Mouse (Mus musculus): ENCODE data around the gene Zfp605.
"Not testable (repeated sequence)": the region's sequence is repeated elsewhere in the genome, so short reads cannot be mapped to it uniquely, and the experiment has no call there.

Gene Zfp605

GRCm38 (mm10) chr5:110107581-110108304 lies 2.1 kb upstream of the Zfp605 start, which contains the start of gene Gtpbp6:
Gtpbp6 (minus strand) TSS chr5:110108197.
- DNase-seq (ENCODE audit: low spot score in 2 of 2) = peak; percentile 82 to 85

DNA sequence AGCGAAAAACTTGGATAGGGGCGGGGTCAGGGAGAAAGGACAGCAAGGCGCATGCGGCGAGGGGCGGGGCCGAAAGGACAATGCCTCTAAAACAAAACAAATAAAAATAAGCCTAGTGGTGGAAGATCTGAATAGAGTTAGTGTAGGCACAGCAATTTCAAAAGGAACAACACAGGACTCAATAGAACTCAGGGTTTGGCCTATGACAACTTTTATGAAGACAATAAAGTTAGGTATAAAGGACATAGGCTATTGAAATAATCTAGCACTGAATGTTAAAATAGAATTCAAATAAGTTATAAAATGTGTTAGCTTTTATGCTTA lies 1.6 kb upstream of the Zfp605 start:
- DNase-seq (ENCODE audit: low spot score in 2 of 2) = no peak

DNA sequence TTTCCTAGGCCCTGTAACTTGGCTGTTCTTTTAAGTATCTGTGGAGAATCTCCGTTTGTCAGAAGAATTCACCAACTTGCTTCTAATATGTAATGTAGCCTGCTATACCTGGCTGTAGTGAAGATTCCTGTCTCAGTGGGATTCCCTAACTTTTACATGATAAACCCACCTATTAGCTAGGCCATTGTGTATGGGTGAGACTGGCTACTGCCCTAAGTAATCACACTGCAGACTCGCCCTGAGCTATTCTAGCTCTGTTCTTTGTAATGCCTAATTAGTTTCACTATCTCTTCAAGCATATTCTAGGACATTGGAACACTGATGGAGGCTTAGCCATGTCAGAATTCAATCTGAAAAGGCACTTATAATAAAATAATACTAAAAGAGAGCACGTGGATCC lies 12.5 kb downstream of the Zfp605 start:
- not testable (repeated sequence) for DNase-seq (ENCODE audit: low spot score in 2 of 2)

- peak; percentile 99 for DNase-seq (ENCODE audit: low spot score in 2 of 2)
Observed at GRCm38 (mm10) chr5:110135293-110136086, 25.6 kb downstream of the Zfp605 start, which contains the start of gene Chfr. Chfr (plus strand) TSS chr5:110135842.

DNA sequence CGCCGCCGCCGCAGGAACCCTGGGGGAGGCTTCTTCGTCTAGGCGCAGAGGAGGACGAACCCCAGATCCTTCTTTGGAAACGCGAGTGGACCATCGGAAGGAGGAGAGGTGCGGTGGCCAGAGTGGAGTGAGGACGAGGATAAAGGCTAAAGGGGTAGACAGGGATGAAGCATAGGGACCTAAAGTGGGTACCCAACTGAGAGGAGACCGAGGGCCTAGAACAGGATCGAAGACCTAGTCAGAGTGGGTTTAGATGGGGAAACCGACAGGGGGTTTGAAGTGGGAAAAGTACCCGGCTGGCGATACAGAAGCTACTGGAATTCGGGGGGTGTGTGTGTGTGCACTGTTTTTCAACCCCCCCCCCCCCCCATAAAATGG lies 26.2 kb downstream of the Zfp605 start:
- DNase-seq (ENCODE audit: low spot score in 2 of 2) = no peak

DNA sequence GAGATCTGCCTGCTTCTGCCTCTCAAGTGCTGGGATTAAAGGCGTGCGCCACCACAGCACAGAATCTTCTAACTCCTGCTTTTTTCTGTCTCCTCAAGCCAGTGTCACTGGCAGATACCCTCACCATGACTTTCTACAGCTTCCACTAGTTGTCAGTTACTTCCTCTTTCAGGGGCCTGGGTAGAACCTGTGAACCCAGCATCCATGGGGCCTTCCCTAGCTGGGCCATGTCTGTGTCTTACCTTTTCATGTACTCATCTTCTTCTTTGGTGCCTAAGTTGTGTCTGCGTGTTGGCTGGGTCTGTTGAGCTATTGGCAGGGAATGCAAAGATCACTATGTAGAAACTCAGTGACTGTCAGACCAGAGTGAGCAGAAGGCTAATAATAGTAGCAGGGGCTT lies 27.9 kb downstream of the Zfp605 start:
- no peak for DNase-seq (ENCODE audit: low spot score in 2 of 2)

GRCm38 (mm10) chr5:110139325-110139724 lies 29.4 kb downstream of the Zfp605 start:
- no peak for DNase-seq (ENCODE audit: low spot score in 2 of 2)

DNA sequence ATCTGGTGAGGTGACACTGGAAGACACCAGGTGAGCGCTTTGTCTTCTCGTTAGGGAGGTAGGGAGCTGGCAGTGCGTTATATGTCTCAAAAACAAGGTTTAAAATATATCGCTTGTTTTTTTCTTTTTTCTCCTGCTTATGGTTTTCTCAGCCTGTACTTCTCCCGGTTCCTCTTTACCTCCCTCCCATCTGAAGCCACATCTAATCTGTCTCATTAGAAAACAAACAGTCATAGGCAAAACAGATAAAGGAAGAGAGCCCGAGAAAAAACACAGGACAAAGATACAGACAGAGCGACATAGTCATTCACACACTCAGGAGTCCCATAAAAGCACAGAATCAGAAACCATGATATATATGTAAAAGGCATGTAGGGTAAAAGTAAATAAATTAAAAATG lies 30.5 kb downstream of the Zfp605 start:
- no peak for DNase-seq (ENCODE audit: low spot score in 2 of 2)

DNA sequence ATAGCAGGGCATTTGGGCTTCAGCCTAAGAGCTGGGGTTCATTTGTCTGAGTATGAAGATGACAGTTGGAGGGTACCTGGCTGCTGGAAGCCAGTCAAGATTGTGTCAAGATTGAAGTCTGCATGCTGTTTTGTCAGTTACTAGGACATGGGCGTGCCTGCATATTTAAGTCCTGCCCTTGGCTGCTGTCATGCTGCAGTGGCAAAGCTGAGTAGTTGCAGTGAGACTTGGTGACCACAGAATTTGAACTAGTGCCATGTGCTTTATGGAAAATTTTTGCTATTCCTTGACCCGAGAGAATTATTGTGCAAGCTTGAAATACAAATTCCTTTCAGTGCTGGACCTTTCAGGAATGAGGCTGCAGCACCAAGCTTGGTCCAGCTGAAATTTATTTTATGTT lies 32.4 kb downstream of the Zfp605 start:
- DNase-seq (ENCODE audit: low spot score in 2 of 2) = no peak

DNA sequence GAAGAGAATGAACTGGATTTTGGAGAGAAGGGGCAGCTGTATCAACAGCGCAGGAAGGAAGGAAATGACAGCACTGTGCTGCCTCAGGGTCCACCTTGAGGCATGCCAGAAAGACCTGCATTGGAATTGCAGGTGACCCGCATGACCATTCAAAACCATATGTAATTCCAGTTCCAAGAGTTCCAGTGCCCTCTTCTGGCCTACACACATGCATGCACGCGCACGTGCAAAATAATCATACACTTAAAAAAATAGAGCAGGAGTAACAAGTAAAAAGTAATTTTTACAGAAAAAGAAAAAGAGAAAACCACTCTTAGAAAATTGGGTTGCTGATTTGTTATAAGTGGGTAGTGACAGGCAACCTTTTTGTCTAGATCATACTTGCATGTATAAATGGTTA lies 33.1 kb downstream of the Zfp605 start:
- DNase-seq (ENCODE audit: low spot score in 2 of 2) = no peak

GRCm38 (mm10) chr5:110169374-110169773 lies 59.5 kb downstream of the Zfp605 start:
- no peak for DNase-seq (ENCODE audit: low spot score in 2 of 2)

DNA sequence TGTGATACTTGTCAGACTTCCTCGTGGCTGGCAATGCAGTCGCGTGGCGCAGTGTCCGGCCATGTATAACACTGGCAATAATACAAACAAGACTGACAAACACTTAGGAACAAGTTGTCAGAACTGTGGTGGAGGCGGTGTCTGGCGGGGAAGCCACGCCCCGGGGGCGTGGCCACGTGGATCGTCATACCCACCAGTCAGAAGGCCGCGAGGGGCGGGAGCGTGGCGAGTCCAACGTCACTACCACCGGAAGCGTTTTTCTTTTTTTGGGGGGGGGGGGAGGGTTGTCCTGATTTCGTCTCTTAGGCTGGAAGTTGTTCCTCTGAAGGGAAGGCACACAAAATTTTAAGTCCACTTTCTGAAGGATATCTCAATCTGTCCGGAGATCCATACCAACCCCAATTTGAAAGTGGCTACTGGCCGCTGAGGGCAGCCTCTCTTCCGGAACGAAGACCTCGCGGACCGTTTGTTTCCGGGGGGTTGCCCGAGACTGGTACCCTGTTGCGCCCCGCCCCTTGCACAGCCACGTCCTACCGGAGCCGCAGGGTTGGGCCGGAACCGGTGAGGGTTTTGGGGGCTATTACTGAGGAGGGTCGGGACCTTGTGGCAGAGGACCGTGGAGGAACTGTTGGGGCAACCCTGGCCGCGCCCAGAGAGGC lies 66.6 kb downstream of the Zfp605 start, which contains the start of gene Golga3:
Gene Golga3, plus strand, starts transcription at position 340 of the 659 bp plus-strand sequence.
- DNase-seq (ENCODE audit: low spot score in 2 of 2) = peak; percentile 85 to 86

DNA sequence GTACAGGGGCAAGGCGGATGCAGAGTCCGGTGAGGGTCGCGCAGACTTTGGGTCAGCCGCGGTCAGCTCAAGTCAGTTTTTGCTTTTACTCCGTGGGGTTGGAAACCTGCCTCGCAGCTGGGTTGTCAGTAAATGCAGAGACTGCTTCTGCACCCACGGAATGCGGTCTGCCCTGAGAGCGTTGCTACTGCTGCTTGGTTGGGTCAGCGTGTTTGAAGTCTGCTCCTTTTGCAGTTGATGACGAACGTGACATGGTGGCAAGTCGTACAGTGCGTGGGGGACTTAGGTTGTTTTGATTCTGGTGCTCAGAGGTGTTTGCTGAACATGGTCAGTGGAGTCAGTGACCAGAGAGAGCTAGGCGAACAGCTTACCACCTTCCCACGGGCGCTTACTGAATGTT lies 67.1 kb downstream of the Zfp605 start:
- no peak for DNase-seq (ENCODE audit: low spot score in 2 of 2)

- no peak for DNase-seq (ENCODE audit: low spot score in 2 of 2)
Observed at GRCm38 (mm10) chr5:110178628-110179027, 68.7 kb downstream of the Zfp605 start.

Data from spleen, postnatal 14 days (tissue).